Mouse (Mus musculus): ENCODE results near the gene Cyp4x1.

DNA sequence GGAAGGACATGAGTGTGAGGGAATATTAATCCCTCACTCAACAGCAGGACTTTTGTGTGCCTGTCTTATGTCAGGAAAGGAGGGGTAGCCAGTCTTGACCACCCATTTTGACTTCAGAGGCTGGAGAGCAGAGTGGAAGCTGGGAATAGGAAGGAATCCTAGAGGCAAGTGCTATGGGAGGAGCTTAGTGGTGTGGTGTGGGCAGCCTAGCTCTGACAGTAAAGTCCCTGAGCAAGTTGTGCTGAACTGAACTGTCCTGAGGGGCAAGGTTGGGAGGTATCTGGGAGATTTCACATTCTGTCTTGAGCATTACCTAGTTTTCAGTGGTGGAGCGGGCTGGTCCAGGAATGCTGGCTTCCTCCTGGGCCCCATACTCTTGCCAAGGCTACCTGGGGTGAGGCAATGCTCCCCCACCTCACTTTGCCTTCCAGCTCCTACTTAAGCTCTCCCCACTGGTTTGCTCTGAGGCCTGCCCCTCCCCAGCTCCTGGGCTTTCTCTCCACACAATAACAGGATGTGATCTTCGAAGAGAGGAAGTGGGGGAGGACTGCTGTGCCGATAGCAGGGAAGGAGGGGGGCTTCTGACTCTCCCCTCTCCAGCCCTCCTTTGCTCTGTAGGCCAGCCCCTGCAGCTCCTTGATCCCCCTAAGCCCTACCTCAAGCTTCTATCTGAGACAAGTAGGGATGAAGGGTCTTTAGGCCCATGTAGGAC is 58.7 kb downstream of the Cyp4x1 start:
- TF ChIP-seq POLR2A (IDR thresholded peaks at IDR 0.05; ENCODE audit: insufficient read depth, low read depth, low read length) = no peak
- no peak for TF ChIP-seq CTCF (IDR thresholded peaks at IDR 0.05; ENCODE audit: insufficient read depth, low read depth, low read length)

All from olfactory bulb, adult 2 months (tissue).